Mouse (Mus musculus): ENCODE data around the gene Ryk.
A peak's percentile ranks its signal among the peaks of the same experiment; 100 is the strongest.

Gene Ryk

DNA sequence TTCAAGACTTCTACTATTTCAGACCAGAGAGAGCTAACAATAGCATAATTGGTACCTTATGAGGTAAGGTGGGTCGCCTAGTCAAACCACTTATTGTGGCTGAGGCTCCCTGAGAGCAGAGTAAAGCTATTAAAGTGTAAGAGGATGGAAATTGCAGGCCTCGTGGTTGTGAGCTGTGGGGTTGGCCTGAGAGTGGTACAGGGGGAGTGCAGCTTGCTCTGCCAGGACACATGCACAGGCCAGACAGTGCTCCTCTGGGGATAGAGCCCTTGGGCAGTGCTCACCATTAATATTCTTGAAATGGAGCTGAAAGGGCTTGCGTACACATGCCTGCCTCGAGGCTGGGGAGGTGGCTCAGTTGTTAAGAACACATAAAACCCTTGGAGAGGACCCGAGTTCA lies 23.6 kb downstream of the Ryk start:
- no peak for DNase-seq (ENCODE audit: low spot score)

DNA sequence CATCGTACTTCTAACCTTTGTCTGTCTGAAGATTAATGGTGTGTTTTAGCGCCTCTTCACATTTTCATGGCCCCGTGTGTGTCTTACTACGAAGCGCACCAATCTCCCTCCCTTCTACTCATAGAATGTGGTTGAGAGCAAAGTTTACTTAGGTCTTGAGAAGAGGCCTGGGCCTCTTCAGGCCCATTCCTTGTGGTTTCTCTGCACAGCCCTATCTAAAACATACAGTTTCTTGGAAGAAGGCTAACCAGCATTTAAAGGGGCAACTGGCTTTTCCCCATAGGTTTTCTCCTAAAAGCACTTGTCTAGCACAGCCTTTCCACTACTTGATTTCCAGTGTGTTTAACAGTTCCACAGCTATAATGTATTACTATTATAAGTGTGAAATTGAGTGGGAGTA lies 24.7 kb downstream of the Ryk start:
- peak; percentile 39 for DNase-seq (ENCODE audit: low spot score)

DNA sequence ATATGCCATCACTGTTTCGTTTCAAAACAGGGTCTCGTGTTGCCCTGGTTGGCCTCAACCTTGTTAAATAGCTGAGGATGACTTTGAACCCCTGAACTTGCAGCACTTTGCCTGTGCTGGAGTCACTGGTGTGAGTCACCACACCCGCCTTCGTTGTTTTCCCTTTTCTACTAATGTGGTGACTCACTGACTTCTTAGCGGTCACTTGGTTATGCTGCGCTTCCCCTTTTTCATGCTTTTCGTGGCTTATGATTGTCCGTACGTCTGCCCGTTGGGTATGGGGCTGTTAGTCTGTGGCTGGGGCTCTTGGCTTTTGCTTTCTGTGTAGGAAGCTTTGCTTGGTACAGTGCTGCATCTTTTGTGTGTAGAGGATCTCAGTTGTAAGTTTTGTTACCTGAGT lies 25.2 kb downstream of the Ryk start:
- DNase-seq (ENCODE audit: low spot score), result no peak

DNA sequence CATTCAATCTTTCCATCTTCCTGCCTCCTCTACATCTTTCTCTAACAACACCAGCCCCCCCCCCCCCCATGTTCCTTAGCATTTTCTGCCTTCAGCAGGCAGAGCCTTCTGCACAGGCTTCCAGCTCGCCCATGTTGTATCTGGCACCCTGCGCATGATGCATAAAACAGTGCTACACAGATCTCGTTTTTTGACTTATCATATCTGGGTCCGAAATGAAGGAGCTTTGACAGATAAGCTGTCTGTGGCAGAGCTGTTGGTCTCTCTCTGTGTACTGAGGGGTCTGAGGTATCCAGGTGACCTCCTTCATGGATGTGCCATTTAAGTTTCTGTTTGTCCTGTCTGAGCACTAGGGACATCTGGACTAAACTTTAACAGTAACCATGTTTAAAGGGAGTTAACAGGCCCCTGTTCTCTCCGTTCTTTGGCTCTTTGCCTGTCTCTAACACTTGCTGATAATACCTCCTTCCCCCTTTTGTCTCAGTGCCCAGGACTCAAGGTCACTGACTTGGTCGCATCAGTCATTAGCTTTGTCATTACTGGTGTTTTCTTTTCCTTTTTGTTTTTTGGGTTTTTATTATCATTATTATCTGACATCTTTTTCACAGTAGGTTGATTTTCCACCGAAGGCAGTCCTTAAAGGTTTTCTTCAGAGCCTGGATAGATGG lies 26.2 kb downstream of the Ryk start:
- DNase-seq (ENCODE audit: low spot score), result no peak

DNA sequence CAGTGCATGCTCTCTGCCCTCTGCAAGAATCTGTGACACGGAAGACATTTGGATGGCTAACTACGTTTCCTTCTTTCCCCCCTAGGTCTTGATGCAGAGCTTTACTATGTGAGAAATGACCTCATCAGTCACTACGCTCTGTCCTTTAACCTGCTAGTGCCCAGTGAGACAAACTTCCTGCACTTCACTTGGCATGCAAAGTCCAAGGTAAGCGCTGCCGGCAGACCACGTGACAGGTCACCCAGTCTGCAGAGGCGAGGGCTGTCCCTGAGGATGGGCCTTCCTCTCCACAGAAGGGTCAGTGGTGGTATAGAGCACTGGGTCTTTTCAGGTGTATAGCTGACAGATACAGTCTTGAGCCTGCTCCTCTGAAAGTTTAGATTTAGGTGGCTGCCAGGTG lies 27.1 kb downstream of the Ryk start:
- no peak for DNase-seq (ENCODE audit: low spot score)

DNA sequence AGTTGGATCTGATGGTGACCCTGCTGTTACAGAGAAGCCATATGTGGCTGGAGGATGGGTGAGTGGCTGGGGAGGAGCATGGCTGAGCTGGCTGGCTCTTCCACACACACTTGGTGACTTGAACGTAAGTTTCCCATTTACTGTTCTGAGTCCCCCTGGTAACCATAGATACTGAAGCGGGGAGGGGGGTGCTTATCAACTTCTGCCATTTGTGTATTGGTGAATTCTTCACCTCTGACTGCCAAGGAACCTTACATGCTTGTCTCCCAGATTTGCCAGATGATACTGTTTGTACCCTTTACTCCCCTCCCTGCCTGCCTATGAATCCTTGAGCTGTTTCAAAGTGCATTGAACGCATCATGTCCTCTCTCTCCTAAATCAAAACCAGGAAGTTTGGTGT lies 27.5 kb downstream of the Ryk start:
- DNase-seq (ENCODE audit: low spot score), result no peak

DNA sequence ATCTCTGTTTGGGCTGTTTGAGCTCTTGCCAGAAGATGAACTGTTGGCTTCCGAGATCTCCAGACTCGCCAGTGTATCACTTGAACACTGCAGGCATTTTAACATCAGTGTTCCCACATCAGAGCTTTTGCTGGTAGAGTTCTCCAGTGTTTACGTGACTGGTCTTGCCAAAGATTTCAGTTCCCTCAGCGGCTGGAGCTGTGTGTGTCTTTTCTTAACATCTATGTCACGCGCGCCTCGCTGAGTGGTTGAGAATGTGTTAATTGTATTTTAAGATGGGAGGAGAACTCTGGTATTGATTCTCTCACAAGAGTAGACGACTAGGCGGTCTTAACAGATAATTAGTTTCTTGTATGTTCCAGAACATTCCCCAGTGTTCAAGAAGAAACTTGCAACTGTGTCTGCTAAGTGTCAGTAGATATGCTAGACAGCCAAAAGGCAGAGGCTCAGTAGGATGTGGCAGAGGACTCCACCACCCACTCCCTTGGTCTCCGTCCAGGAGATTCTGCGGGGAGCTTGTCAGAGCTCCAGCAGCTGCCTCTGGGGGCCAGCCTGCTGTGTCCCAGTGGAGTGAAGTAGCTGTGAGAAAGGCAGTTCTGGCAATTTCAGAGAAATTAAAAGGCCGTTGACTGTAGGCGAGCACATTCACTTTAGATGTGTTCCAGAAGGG lies 29.3 kb downstream of the Ryk start:
- DNase-seq (ENCODE audit: low spot score), result peak; percentile 76

DNA sequence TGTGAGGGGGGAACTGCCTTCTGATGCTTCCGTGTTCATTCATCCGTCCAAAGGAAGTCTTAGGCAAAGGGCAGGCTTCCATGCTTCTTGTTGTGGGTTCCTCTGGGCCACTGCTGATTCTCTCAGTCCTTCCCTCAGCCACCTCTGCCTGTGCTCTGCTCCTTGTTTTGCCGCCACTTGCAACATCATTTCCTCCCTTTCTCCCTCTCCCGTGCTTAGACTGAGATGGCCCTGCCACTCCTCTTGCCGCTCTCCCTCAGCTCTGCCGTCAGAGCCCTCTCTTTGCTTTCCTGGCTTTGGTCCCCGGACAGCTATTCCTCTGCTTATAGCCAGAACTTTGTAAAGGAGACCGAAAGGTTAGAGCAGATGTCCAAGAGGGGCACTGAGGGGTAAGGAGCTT lies 30.2 kb downstream of the Ryk start:
- DNase-seq (ENCODE audit: low spot score), result no peak

DNA sequence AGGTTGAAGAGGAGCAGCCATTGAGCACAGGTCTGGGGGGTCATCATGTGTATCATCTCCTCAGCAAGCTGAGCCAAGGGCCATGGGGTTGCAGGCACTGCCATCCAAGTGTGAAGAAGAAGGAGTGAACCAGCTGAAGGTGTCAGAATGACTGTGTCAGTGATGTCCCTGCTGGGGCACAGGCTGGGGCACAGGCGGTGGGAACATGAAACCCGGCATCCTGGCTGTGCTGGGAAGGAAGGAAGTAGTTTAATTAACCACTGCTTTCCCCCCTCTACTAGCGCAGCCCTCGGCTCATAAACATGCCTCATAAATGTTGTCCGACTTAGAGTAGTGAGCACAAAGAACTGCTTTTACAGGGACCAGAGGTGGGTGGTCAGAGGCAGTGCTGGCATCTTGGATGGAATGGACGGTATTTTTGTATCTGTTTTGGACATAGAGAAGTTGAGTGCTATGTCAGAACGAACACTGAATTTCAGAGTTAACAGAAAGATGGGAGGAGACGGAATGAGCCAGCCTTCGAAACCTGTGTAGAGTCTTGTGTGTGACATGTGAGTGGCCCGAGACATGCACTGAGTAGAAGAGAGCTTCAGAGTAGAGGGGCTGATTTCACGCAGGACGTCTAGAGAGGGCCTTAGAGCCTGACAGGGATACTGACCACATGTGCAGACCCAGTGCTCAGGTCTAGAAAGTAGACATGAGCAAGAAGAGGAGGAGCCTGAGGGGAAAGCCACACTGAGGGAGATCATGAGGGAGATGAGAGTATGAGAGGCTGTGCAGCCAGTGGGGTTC lies 31.4 kb downstream of the Ryk start:
- no peak for DNase-seq (ENCODE audit: low spot score)

DNA sequence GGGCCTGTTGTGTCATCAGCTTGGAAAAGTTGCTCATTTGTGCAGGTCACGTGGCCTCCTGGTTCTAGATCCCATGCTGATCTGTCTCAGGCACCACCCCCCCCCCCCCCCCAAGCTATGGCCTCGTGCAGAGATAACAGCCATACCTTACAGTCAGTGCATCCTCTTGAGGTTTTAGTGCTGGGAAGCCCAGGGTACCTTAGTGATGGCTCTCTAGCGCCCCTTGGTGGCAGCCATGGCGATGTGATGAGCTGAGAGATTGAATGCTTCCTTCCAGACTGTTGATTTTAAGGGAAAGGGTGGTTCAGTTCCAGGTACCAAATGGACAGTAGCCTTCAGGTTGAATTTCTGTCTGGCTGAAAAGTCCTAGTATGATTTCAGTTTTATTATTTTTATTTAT lies 32.2 kb downstream of the Ryk start:
- peak; percentile 78 for DNase-seq (ENCODE audit: low spot score)

DNA sequence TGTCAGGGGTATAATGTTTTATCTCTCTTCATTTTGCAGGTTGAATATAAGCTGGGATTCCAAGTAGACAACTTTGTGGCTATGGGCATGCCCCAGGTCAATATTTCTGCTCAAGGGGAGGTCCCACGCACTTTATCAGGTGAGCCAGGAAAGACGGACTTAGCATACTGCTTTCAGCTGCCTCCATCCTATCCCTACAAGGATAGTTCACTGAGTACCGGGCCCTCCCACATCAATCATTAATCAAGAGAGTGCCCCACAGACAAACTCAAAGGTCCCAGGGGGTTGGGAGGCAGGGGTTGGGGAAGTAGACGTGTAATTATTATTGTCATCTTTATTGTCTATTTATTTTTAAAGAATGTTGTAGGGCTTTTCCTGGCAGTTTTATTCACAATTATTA lies 32.8 kb downstream of the Ryk start:
- DNase-seq (ENCODE audit: low spot score), result no peak

DNA sequence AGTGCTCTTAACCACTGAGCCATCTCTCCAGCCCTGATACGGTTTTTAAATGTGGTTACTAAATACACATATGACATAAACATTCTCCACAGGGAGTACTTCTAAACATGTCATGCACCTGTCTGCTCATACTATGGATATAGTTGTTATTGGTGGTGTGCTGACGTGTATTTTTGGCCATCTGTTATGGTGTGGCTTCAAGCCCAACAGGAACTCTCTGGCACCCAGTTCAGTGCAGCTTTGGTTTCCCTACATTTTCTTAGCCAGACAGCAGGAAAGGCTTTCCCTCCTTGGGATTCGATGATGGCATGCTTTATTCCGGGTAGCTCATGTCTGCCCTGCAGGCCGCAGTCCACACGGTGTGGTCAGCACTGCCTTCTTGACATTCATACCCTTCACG lies 33.7 kb downstream of the Ryk start:
- DNase-seq (ENCODE audit: low spot score), result no peak

DNA sequence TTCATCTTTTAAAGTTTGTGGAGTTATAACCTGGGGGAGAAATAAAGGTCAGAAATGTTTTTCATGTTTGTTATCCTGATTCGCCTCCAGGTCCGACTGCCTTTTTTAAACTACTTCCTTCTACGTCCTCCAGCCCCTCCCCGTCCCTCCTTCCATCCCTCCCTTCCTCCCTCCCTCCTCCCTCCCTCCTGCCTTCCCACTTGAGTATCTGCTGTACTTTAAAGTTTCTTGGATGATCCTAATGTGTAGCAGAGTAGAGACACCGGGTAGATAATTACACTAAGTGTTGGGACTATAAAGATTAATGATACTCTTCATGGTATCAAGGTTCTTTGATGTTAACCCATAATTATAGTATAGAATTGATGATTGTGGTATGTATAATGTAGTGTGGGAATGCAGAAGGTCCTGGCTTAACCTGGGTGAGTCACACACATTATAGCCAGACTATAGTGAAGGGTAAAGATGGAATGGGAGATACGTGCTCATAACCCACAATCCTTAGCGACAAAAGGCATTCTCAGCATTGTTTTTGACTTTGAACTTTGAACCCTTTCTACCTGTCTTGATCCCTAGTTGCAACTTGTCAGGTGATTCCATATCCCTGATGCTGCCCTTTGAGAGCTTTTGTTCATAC lies 41.5 kb downstream of the Ryk start:
- no peak for DNase-seq (ENCODE audit: low spot score)

DNA sequence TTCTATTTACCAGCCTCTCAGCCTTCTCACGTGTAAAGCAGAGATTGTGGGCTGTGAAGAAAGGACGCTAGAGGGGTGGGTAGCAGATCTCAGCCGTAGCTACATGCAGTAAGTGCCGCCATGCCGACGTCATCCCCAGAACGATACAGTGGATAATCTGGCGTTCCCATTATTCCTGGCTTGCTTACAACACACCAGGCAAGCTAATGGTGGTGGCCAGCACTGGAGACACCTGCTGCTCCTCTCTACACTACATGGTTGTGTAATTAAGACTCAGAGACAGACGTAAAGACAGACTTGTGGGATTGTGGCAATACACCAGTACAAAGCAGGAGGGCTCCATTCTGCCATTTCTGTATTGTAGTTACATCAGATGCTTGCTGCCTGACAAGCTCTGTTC lies 43.2 kb downstream of the Ryk start:
- no peak for DNase-seq (ENCODE audit: low spot score)

DNA sequence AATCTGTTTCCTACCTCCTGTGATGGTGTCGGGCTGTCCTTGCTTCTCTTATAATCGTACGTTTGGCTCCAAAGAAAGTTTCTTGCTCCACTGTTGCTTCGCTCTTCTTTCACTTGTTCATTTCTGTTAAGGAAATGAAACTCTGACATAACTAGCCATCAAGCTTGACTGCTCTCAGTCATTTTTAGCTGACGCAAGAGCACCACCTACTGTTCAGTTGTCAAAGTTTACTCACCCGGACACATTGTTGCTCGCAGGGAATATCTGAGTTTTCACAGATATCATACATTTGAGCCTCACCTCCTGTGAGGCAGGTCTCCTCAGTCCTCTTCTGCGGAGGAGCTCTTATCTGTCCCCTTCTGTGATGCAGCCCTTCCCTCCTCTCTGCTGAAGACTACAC lies 44.8 kb downstream of the Ryk start:
- DNase-seq (ENCODE audit: low spot score), result peak; percentile 79

DNA sequence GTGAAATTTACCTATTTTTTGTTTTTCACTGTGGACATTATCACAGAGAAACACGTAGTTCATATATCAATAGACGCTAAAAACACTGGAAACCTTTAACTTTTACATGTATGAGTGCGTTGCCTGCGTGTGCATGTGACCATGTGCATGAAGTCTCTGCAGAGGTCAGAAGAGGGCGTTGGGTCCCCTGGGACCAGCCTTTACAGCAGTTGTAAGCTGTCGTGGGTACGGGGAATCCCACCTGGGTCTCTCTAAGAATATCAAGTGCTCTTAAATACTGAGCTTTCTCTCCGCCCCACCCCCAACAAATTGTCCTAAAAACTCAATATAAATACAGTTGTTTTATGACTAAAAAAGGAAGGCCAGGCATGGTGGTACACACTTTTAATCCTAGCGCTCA lies 50.0 kb downstream of the Ryk start:
- DNase-seq (ENCODE audit: low spot score), result no peak

DNA sequence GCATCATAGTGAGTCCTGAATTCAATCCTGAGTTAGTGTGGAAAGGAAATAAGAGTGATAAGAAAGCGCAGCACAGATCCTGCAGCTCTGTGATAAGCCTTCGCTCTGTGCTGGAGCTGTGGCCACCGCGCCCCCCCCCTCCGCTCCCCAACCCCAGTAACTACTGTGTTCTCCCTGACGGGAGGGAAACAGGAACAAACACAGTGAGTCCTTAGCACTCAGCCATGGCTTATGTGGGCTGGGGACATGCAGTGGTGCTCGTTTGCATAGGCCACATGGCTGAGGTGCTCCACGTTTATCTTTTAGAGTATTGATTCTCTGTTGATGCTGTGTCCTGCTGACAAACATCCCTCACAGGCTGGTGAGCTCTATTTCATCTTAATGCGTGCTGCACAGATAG lies 55.4 kb downstream of the Ryk start:
- DNase-seq (ENCODE audit: low spot score), result peak; percentile 34

DNA sequence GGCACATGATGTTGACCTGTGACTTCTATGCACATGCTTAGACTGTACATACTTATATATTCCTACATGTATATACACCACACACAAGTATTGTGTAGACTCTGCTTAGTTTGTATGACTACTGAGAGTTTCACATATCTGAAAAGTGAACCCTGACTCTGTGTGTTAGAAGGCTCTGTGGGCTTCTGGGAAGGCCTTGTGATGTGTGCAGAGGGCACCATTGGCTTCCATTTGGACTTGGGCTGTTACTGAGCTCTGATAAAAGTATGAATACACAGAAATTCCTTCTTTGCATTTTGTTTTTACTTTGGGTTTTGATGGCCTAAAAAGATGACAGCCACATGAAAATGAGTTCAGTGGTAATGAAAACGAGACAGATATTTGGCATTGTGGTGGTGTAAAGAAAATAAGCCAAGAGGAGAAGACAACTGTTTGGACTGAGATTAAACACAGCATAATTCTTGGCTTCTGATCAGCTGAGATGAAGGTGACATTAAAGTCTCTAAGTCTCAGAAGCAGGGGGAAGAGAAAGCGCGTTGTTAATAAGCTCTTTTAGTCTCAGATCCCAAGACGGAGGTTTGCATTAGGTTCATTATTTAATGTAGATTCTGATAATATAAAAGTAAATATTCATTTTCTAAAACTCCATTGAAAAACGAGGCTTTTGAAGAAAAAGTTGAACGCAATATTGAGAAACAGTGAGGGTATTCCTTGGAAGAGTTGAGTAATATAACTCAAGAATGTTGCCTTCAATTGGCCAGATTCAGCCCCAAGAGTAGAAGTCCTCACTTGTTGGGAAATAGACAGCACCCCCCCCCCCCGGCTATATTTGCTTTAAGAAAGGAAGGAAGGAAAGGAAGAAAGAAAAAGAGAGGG lies 58.0 kb downstream of the Ryk start:
- peak; percentile 30 for DNase-seq (ENCODE audit: low spot score)

DNA sequence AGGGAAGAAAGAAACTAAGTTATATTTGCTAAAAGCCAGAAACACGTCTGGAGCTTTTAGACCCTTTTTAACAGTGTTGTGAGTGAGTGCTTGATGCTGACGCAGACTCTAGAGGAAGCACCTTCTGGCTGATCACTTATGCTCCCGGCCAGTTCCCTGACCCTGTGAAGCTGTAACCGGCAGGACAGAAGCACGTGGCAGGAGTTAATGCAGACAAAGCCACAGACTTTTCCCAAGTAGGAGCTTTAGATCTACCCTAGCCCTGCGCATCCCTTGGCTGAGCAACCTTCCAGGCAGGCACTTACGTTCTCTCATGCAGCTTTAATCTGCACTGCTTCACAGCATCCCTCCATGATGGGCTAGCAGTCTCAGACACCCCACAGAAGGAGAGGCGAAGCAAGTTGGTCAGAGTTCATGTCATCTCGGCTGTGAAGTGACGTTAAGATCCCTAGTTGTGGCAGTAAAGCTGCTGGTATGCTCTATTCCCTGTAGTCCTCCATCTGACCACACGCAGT lies 58.7 kb downstream of the Ryk start:
- DNase-seq (ENCODE audit: low spot score), result no peak

DNA sequence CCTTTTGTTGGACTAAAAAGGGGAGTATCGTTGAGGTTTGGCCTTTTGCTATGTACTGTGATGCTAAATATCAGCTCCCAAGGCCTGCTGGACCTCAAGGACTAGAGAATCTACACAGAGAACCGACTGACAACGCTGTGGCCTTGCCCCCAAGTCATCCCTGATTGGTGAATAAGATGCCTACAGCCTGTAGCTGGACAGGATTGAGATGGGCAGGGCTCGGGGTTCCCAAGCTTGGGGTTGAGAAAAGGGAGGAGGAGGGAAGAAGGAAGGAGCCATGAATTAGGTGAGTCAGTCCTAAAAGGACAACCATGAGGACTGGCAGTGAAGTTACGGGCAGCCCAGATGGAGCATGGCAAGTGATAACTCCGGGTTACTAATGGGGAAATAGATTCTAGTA lies 65.2 kb downstream of the Ryk start:
- DNase-seq (ENCODE audit: low spot score), result no peak

DNA sequence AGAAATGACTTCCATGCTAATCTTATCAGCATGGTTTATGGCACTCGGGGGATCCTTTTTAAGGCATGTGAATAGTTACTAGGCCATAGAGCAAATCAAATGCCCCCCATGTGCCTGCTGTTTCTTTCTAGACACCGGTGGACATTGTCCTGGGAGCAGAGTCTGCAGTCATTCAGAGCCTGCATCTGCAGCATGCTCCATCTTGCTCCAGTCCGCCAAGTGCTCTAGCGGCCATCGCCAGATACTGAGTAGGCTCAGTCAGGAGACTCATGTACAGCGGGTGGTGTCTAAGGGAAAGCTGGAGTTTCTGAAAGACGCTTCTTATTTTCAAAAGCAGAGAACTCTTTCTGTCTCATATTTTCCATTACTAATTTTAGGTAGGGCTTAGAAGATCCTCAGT lies 67.6 kb downstream of the Ryk start:
- DNase-seq (ENCODE audit: low spot score), result no peak

DNA sequence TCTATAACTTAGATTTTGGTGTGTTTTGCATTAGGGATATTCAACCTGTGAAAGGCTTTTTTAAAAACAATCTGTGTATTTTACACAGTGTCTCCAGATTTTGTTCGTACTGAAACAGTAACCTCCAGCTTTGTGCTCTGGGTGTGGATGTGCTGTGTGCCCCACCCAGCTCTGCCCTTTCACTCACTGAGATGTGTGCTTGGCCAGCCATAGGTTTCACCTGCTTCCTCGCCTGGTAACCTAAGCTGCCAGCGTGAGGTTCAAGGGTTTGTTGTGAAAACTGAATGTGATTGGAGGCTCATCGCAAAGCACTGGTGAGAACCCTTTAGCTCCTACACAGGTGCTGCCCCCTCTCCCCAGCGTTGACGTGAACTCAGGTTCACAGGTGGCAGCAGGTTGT lies 70.2 kb downstream of the Ryk start:
- no peak for DNase-seq (ENCODE audit: low spot score)
